Mouse (Mus musculus) common myeloid progenitor, adult 5-6 weeks (primary cell): ENCODE measurements at regions not wholly inside any gene's neighbourhood (a gene's known extent, or its start where the extent isn't known, plus 50 kb on each side); places are given as distances from the start of the nearest gene placed in this dataset.
"Not testable (repeated sequence)": the region's sequence is repeated elsewhere in the genome, so short reads cannot be mapped to it uniquely, and the experiment has no call there.

Experiments used
- ATAC-seq: replicated peaks from 2 replicates; pipeline ENCODE4 v1.8.0; 2016; ENCODE audit warnings: low read depth, mild to moderate bottlenecking, moderate TSS enrichment, inconsistent platforms; ENCODE audit not compliant: poor library complexity, severe bottlenecking

DNA sequence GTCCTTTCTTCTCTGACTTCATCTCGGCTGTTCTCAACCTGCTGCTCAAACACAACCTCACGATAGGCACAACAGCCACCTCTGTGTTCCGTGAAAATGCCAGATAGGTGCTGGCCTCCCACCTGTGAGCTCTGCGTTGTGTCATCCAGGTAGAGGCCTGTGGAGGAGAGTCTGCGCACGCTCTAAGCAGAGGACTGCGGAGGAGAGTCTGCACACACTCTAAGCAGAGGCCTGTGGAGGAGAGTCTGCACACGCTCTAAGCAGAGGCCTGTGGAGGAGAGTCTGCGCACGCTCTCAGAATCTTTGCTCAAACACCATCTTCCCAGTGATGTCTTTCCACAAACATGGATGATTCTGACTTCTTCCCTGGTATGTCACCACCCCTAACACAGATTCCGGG lies 117.5 kb upstream of the Gcfc2 start:
- ATAC-seq, result no peak

DNA sequence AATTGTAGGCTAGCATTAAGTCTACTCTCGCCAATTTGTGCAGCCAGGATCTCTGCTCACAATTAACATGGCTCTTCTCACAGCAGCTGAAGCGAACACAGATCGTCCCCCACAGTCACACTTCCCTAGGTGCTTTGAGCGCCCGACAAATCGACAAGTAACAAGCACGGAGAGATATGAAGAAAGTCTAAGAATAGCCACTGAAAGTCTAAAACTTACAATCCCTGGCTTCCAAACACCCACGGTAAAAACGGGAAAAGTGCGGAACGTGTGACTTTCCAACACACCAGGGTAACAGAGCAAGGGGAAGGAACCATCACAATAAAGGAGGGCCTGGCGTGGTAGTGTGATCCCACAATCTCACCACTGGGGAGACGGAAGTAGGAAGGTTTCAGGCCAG lies 114.8 kb upstream of the Gcfc2 start:
- no peak for ATAC-seq

DNA sequence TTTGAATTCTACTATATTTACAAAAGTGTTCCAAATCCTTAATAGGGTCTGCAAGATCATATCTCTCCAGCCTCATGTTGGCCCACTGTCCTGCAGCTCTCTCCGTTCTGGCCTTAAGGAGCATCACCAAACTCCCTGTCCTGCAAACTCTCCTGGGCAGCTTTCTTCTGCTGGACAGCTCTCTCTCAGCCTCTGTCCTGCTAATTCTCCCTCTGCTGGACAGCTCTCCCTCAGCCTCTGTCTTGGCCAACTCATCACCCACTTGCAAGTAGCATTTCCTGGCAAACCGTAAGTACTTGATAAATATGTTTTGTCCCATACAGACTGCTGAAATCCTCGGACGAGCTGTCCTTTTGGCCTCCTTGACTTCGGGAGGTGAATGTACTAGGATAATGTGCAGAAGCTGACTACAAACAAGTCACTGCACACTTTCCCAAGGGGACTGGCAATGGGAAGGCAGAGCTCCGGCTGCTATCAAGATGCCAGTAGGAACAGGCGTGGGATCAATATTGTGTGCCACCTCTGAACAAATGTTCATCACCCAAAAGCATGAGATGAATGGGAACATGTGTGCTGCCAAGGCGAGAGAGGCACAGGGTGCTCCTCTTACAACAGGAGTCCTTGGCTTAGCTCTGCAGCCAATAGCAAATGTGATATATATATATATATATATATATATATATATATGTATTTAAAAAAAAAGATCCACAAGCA lies 108.1 kb upstream of the Gcfc2 start:
- no peak for ATAC-seq

- no peak for ATAC-seq
These were observed 107.5 kb upstream of the Gcfc2 start for GRCm38 (mm10) chr6:81815962-81816338.

- ATAC-seq, result peak; percentile 71; the same call in 1 of the 2 replicates
These were observed 106.2 kb upstream of the Gcfc2 start for GRCm38 (mm10) chr6:81817050-81817827.

DNA sequence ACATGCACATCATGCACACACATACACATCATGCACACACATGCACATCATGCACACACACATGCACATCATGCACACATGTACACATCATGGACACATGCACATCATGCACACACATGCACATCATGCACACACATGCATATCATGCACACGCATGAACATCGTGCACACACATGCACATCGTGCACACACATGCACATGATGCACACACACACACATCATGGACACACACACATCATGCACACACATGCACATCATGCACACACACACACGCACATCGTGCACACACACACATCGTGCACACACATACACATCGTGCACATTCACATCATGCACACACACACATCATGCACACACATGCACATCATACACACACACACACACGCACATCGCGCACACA lies 104.9 kb upstream of the Gcfc2 start:
- no peak for ATAC-seq

DNA sequence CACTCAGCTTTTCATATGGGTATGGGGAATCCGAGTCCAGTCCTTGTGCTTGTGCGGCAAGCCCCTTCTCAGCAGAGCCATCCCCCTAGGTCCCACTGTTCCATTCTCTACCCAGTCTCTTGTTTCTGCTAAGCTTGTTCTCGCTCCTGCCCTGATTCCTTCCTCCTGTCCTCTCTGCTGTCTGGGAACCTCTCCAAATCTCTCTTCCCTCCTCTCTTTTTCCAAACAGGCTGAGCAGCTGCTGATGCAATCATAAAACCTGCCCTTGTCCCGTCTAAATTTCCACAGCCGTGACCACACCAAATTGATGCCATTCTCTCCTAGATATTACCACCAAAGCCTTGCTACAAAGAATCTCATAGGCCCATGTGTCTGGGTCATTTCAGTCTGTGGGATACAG lies 103.4 kb upstream of the Gcfc2 start:
- no peak for ATAC-seq

- ATAC-seq, result peak; percentile 76
These were observed 83.9 kb upstream of the Gcfc2 start for GRCm38 (mm10) chr6:81839474-81840153.

DNA sequence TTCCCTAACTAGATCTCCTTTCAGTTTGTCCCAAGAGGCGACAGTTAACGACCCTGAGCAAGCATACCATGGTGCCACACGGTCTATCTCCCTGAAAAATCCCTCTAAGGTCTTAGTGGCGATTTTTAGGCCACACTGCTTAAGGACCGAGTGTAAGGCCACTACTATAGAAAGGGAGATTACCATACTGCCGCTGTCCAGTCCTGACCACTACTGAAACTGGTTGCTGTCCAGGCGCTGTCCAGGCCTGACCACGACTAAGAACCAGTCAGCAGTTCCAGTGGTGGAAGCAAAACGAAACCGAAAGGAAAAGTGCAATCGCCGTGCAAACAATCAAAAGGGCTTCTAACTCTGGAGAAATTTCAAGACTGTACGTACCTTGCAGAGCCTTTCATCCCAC lies 55.3 kb upstream of the Gcfc2 start:
- ATAC-seq, result not testable (repeated sequence)
